Mouse (Mus musculus) embryonic stem cell, embryonic (primary cell): ENCODE results near the gene Scamp3.

Experiments used
- CTCF ChIA-PET, 4 experiments: fragments of 300-600 bp in 2 of 4; fragments of 350-600 bp in 2 of 4; sonication (Branson Sonifier 250); formaldehyde crosslinking; loops; one replicate each; lab custom pipeline; 2022; ENCODE audit warnings: inconsistent platforms in 2 of 4; lab: Charles Lee
- POLR2A ChIA-PET, 4 experiments: fragments of 300-600 bp in 2 of 4; fragments of 350-600 bp in 2 of 4; sonication (Branson Sonifier 250); formaldehyde crosslinking; loops; one replicate each; lab custom pipeline; 2022; ENCODE audit warnings: antibody characterized with exemption in 4 of 4, inconsistent platforms in 1 of 4; lab: Charles Lee

Gene Scamp3

GRCm38 (mm10) chr3:89156951-89157350 is 20.3 kb upstream of the Scamp3 start:
- POLR2A ChIA-PET = interaction anchor here in 2 of 4 experiments (0.6 to 1.3 kb wide), 5 partner anchors 13 to 61 kb away, joined by 3 to 4 read pairs (median 3); partner anchors contain the start of gene Gba (in 1 of the 2)
- CTCF ChIA-PET = interaction anchor here in 1 of 4 experiments (0.6 to 4.1 kb wide), 2 partner anchors 21 to 41 kb away, joined by 4 to 18 read pairs; partner anchors contain the start of gene Pklr

- POLR2A ChIA-PET = interaction anchor here in 2 of 4 experiments (0.6 to 2.6 kb wide), 11 partner anchors 8 to 207 kb away, joined by 3 to 7 read pairs (median 4); partner anchors contain the start of genes Rusc1 (in 2 of the 2) and Fam189b (in 1 of the 2)
- CTCF ChIA-PET = interaction anchor here in 3 of 4 experiments (1.1 to 4.1 kb wide), 9 partner anchors 12 to 90 kb away, joined by 3 to 18 read pairs (median 7); partner anchors contain the start of gene Pklr (in 2 of the 3)
Observed at GRCm38 (mm10) chr3:89158651-89159050, 18.6 kb upstream of the Scamp3 start.

GRCm38 (mm10) chr3:89159211-89159610 is 18.1 kb upstream of the Scamp3 start:
- ChIA-PET POLR2A (interaction anchor here in 3 of 4 experiments (0.6 to 2.6 kb wide), 22 partner anchors 9 to 209 kb away, joined by 3 to 17 read pairs (median 5); partner anchors contain the start of genes Scamp3 (in 3 of the 3), Rusc1 (in 2 of the 3), Dcst1 (in 1 of the 3) and Fam189b (in 1 of the 3)), CTCF (interaction anchor here (0.5 to 4.1 kb wide), 19 partner anchors 10 to 1292 kb away, joined by 3 to 18 read pairs (median 5); partner anchors contain the start of genes Fam189b (in 2 of the 4), Pklr (in 2 of the 4), Fdps (in 1 of the 4) and Gm43738 (in 1 of the 4))

GRCm38 (mm10) chr3:89159616-89160344 is 17.5 kb upstream of the Scamp3 start, which contains the start of gene Hcn3:
Hcn3 (minus strand) TSS chr3:89160196.
- POLR2A ChIA-PET = interaction anchor here in 3 of 4 experiments (0.6 to 2.6 kb wide), 38 partner anchors 10 to 885 kb away, joined by 3 to 17 read pairs (median 4); partner anchors contain the start of genes Fam189b (in 3 of the 3), Scamp3 (in 3 of the 3), Fdps (in 2 of the 3) and Dcst1 (in 1 of the 3)
- CTCF ChIA-PET = interaction anchor here (0.5 to 4.1 kb wide), 43 partner anchors 10 to 1293 kb away, joined by 3 to 18 read pairs (median 4); partner anchors contain the start of genes Fam189b (in 2 of the 4), Pklr (in 2 of the 4), Scamp3 (in 2 of the 4) and Fdps (in 1 of the 4)

GRCm38 (mm10) chr3:89161207-89161606 is 16.1 kb upstream of the Scamp3 start:
- CTCF ChIA-PET = interaction anchor here in 3 of 4 experiments (0.6 to 4.1 kb wide), 6 partner anchors 11 to 596 kb away, joined by 3 to 18 read pairs (median 8); partner anchors contain the start of genes Pklr (in 1 of the 3) and Scamp3 (in 1 of the 3)
- POLR2A ChIA-PET = interaction anchor here in 2 of 4 experiments (0.5 to 2.4 kb wide), 10 partner anchors 13 to 211 kb away, joined by 3 to 10 read pairs (median 4); partner anchors contain the start of genes Fdps (in 2 of the 2) and Scamp3 (in 1 of the 2)

- POLR2A ChIA-PET = interaction anchor here in 3 of 4 experiments (0.6 to 7.1 kb wide), 10 partner anchors 8 to 534 kb away, joined by 3 to 61 read pairs (median 4); partner anchors contain the start of gene Scamp3 (in 1 of the 3)
Observed at GRCm38 (mm10) chr3:89161786-89162185, 15.5 kb upstream of the Scamp3 start.

GRCm38 (mm10) chr3:89163123-89163522 is 14.2 kb upstream of the Scamp3 start:
- CTCF ChIA-PET = interaction anchor here in 2 of 4 experiments (0.6 to 0.9 kb wide), 2 partner anchors 27 to 52 kb away, joined by 4 to 5 read pairs; partner anchors contain the start of genes Pklr (in 1 of the 2) and Thbs3 (in 1 of the 2)
- POLR2A ChIA-PET = interaction anchor here in 3 of 4 experiments (0.6 to 7.1 kb wide), 13 partner anchors 12 to 61 kb away, joined by 3 to 61 read pairs (median 4); partner anchors contain the start of genes Scamp3 (in 3 of the 3), Fam189b (in 2 of the 3), Fdps (in 2 of the 3) and Gba (in 1 of the 3)

More at GRCm38 (mm10) chr3:89161786-89162185, 15.5 kb upstream of the Scamp3 start:
- CTCF ChIA-PET = interaction anchor here in 3 of 4 experiments (0.6 to 0.7 kb wide), 4 partner anchors 14 to 1525 kb away, joined by 3 to 10 read pairs (median 6); no protein-coding TSS in a partner anchor

GRCm38 (mm10) chr3:89163643-89164245 is 13.5 kb upstream of the Scamp3 start:
- CTCF ChIA-PET = interaction anchor here in 2 of 4 experiments (0.6 to 1.8 kb wide), 9 partner anchors 19 to 1004 kb away, joined by 3 to 7 read pairs (median 5); partner anchors contain the start of genes Pklr (in 2 of the 2) and Fam189b (in 1 of the 2)
- POLR2A ChIA-PET = interaction anchor here (0.6 to 7.1 kb wide), 34 partner anchors 10 to 932 kb away, joined by 3 to 61 read pairs (median 4); partner anchors contain the start of genes Scamp3 (in 4 of the 4), Fam189b (in 2 of the 4), Fdps (in 2 of the 4) and Cks1b (in 1 of the 4)

- POLR2A ChIA-PET = interaction anchor here (0.6 to 7.1 kb wide), 37 partner anchors 9 to 884 kb away, joined by 3 to 61 read pairs (median 5); partner anchors contain the start of genes Scamp3 (in 4 of the 4), Fam189b (in 3 of the 4), Fdps (in 2 of the 4) and Cks1b (in 1 of the 4)
- CTCF ChIA-PET = interaction anchor here in 1 of 4 experiments (0.9 to 1.8 kb wide), 7 partner anchors 18 to 1005 kb away, joined by 3 to 7 read pairs (median 5); partner anchors contain the start of genes Fam189b and Pklr
Observed at GRCm38 (mm10) chr3:89164506-89165267, 12.6 kb upstream of the Scamp3 start, which contains the start of gene Clk2. Clk2 (plus strand) TSS chr3:89164795.

GRCm38 (mm10) chr3:89165268-89165870 is 11.9 kb upstream of the Scamp3 start:
- CTCF ChIA-PET = interaction anchor here in 1 of 4 experiments (1.2 to 1.8 kb wide), 4 partner anchors 18 to 78 kb away, joined by 3 to 7 read pairs (median 6); partner anchors contain the start of genes Fam189b and Pklr
- POLR2A ChIA-PET = interaction anchor here (0.8 to 7.1 kb wide), 23 partner anchors 8 to 289 kb away, joined by 3 to 61 read pairs (median 5); partner anchors contain the start of genes Scamp3 (in 3 of the 4), Fam189b (in 2 of the 4), Cks1b (in 1 of the 4) and Fdps (in 1 of the 4)

GRCm38 (mm10) chr3:89166945-89167344 is 10.3 kb upstream of the Scamp3 start:
- ChIA-PET POLR2A (interaction anchor here in 2 of 4 experiments (0.7 to 7.1 kb wide), 6 partner anchors 10 to 1097 kb away, joined by 3 to 61 read pairs (median 7); partner anchors contain the start of genes Scamp3 (in 2 of the 2) and Fdps (in 1 of the 2)), CTCF (interaction anchor here in 3 of 4 experiments (0.6 to 0.8 kb wide), 3 partner anchors 10 to 193 kb away, joined by 3 to 4 read pairs (median 3); partner anchors contain the start of gene Scamp3 (in 1 of the 3))

GRCm38 (mm10) chr3:89174844-89175243 is 2.4 kb upstream of the Scamp3 start:
- CTCF ChIA-PET = no interaction called here

GRCm38 (mm10) chr3:89175544-89175943 is 1.7 kb upstream of the Scamp3 start:
- POLR2A ChIA-PET = interaction anchor here in 3 of 4 experiments (0.7 to 5.1 kb wide), 8 partner anchors 9 to 28 kb away, joined by 3 to 61 read pairs (median 10); partner anchors contain the start of genes Clk2 (in 3 of the 3), Gba (in 1 of the 3) and Hcn3 (in 1 of the 3)
- CTCF ChIA-PET = interaction anchor here in 2 of 4 experiments (0.6 to 0.8 kb wide), 2 partner anchors 39 to 1428 kb away, joined by 4 to 5 read pairs; no protein-coding TSS in a partner anchor

More at GRCm38 (mm10) chr3:89174844-89175243, 2.4 kb upstream of the Scamp3 start:
- POLR2A ChIA-PET = interaction anchor here in 2 of 4 experiments (0.7 to 5.1 kb wide), 4 partner anchors 9 to 51 kb away, joined by 3 to 55 read pairs (median 8); partner anchors contain the start of gene Clk2 (in 1 of the 2)

- ChIA-PET POLR2A (interaction anchor here (0.6 to 5.1 kb wide), 36 partner anchors 9 to 1144 kb away, joined by 3 to 61 read pairs (median 6); partner anchors contain the start of genes Clk2 (in 4 of the 4), Gba (in 2 of the 4), Hcn3 (in 2 of the 4) and Fdps (in 1 of the 4)), CTCF (interaction anchor here in 2 of 4 experiments (0.6 to 1.7 kb wide), 8 partner anchors 40 to 237 kb away, joined by 3 to 4 read pairs (median 3); partner anchors contain the start of genes Krtcap2 (in 1 of the 2) and Trim46 (in 1 of the 2))
Observed at GRCm38 (mm10) chr3:89176421-89176820, 852 bp upstream of the Scamp3 start.
